Mouse (Mus musculus) liver, embryonic 11.5 days (tissue): ENCODE measurements at regions not wholly inside any gene's neighbourhood (a gene's known extent, or its start where the extent isn't known, plus 50 kb on each side); places are given as distances from the start of the nearest gene placed in this dataset.

ENCODE experiments used
- ATAC-seq: fragments of 200-750 bp; cut with Nextera tagmentation; replicated peaks from 2 replicates; pipeline ENCODE4 v1.8.0; 2017; ENCODE audit warnings: moderate number of reproducible peaks, mild to moderate bottlenecking, moderate TSS enrichment, moderate library complexity; ENCODE audit not compliant: low FRiP score
- DNase-seq: peaks from one replicate; pipeline ENCODE4 v3.0.0-alpha.2; 2017; ENCODE audit warnings: low spot score
- H3K27ac ChIP-seq: fragments of 300-500 bp; sonication (generic); 2 replicates; pipeline ENCODE4 v1.5.1; 2014; ENCODE audit warnings: mild to moderate bottlenecking, low read depth, low read length, control low read depth
- H3K27me3 ChIP-seq: fragments of 300-500 bp; sonication (generic); replicated peaks from 2 replicates; pipeline ENCODE4 v1.6.1; 2014; ENCODE audit warnings: low read length, mixed read lengths; ENCODE audit not compliant: control insufficient read depth, insufficient read depth
- H3K36me3 ChIP-seq: fragments of 300-500 bp; sonication (generic); 2 replicates; pipeline ENCODE4 v1.6.1; 2014; ENCODE audit warnings: mild to moderate bottlenecking, low read length, moderate library complexity, mixed read lengths; ENCODE audit not compliant: control insufficient read depth, insufficient read depth
- H3K4me1 ChIP-seq: fragments of 300-500 bp; sonication (generic); replicated peaks from 2 replicates; pipeline ENCODE4 v1.6.1; 2014; ENCODE audit warnings: low read length, mixed read lengths; ENCODE audit not compliant: control insufficient read depth, insufficient read depth
- H3K4me2 ChIP-seq: fragments of 300-500 bp; sonication (generic); 2 replicates; pipeline ENCODE4 v1.6.1; 2014; ENCODE audit warnings: mild to moderate bottlenecking, control low read depth, moderate library complexity
- H3K4me3 ChIP-seq: fragments of 300-500 bp; sonication (generic); 2 replicates; pipeline ENCODE4 v1.5.1; 2014; ENCODE audit warnings: low read depth, low read length, control low read depth
- H3K9ac ChIP-seq: fragments of 300-500 bp; sonication (generic); 2 replicates; pipeline ENCODE4 v1.6.1; 2014; ENCODE audit warnings: low read depth, low read length, control low read depth
- H3K9me3 ChIP-seq: fragments of 300-500 bp; sonication (generic); 2 replicates; pipeline ENCODE4 v1.6.1; 2016; ENCODE audit warnings: low read length, inconsistent platforms, mixed read lengths; ENCODE audit not compliant: control insufficient read depth
- WGBS: fragments of 180-500 bp; shearing (Covaris S2); extraction: QIAGEN DNeasy Blood & Tissue Kit; methylation state at CpG from one replicate; pipeline ENCODE4 v1.1.7; 2014; 5-methylcytosine and 5-hydroxymethylcytosine counted together

- Histone ChIP-seq H3K4me2 (no peak overlapping the region), H3K9me3 (no peaks in the 10 kb centered on the region), H3K27me3 (no peaks in the 10 kb centered on the region), H3K27ac (no peak overlapping the region), H3K4me1 (no peaks in the 10 kb centered on the region), H3K4me3 (no peak overlapping the region), H3K36me3 (no peaks in the 10 kb centered on the region), H3K9ac (no peak overlapping the region)
- 63% methylated on average over 2 of the region's 2 CpGs for WGBS
- DNase-seq (no peak), ATAC-seq (no peak)
These were observed 81.5 kb upstream of the Dcn start for GRCm38 (mm10) chr10:97397896-97398295.

- no peak for DNase-seq
- 78% methylated on average over 2 of the region's 2 CpGs for WGBS
These were observed 76.9 kb upstream of the Dcn start for GRCm38 (mm10) chr10:97402524-97402923.

GRCm38 (mm10) chr10:97404076-97404787 lies 75.2 kb upstream of the Dcn start:
- H3K9ac ChIP-seq: no peak overlapping the region
- H3K36me3 ChIP-seq: no peaks in the 10 kb centered on the region
- no peaks in the 10 kb centered on the region for H3K27me3 ChIP-seq
- 53% methylated on average over 2 of the region's 2 CpGs for WGBS
- DNase-seq (no peak), ATAC-seq (no peak)
- no peak overlapping the region for H3K27ac ChIP-seq
- no peaks in the 10 kb centered on the region for H3K9me3 ChIP-seq
- no peak overlapping the region for H3K4me2 ChIP-seq
- no peaks in the 10 kb centered on the region for H3K4me1 ChIP-seq
- no peak overlapping the region for H3K4me3 ChIP-seq

More at GRCm38 (mm10) chr10:97402524-97402923, 76.9 kb upstream of the Dcn start:
- no peaks in the 10 kb centered on the region for H3K9me3 ChIP-seq
- H3K36me3 ChIP-seq: no peaks in the 10 kb centered on the region
- no peak for ATAC-seq
- no peak overlapping the region for H3K27ac ChIP-seq
- no peaks in the 10 kb centered on the region for H3K27me3 ChIP-seq
- no peak overlapping the region for H3K4me3 ChIP-seq
- no peak overlapping the region for H3K4me2 ChIP-seq
- no peak overlapping the region for H3K9ac ChIP-seq
- H3K4me1 ChIP-seq: no peaks in the 10 kb centered on the region

GRCm38 (mm10) chr10:97409181-97409581 lies 70.2 kb upstream of the Dcn start:
- Histone ChIP-seq H3K27ac (no peak overlapping the region), H3K36me3 (no peaks in the 10 kb centered on the region), H3K9ac (no peak overlapping the region), H3K4me1 (no peaks in the 10 kb centered on the region), H3K4me3 (no peak overlapping the region), H3K9me3 (no peaks in the 10 kb centered on the region), H3K4me2 (no peak overlapping the region), H3K27me3 (no peaks in the 10 kb centered on the region)
- WGBS: 44% methylated on average over 1 of the region's 1 CpGs
- no peak for DNase-seq
- ATAC-seq: no peak

GRCm38 (mm10) chr10:97409909-97410308 lies 69.5 kb upstream of the Dcn start:
- Histone ChIP-seq H3K4me3 (no peak overlapping the region), H3K4me1 (no peaks in the 10 kb centered on the region), H3K27ac (no peak overlapping the region), H3K36me3 (no peaks in the 10 kb centered on the region), H3K27me3 (no peaks in the 10 kb centered on the region), H3K9ac (no peak overlapping the region), H3K9me3 (no peaks in the 10 kb centered on the region), H3K4me2 (no peak overlapping the region)
- 69% methylated on average over 1 of the region's 1 CpGs for WGBS
- DNase-seq (no peak), ATAC-seq (no peak)

- Histone ChIP-seq H3K4me1 (no peaks in the 10 kb centered on the region), H3K4me3 (no peak overlapping the region), H3K36me3 (no peaks in the 10 kb centered on the region), H3K9ac (no peak overlapping the region), H3K27me3 (no peaks in the 10 kb centered on the region), H3K9me3 (no peaks in the 10 kb centered on the region), H3K4me2 (no peak overlapping the region), H3K27ac (no peak overlapping the region)
- DNase-seq: no peak
- no peak for ATAC-seq
- 38% methylated on average over 1 of the region's 1 CpGs for WGBS
These were observed 56.8 kb upstream of the Dcn start for GRCm38 (mm10) chr10:97422579-97422978.

GRCm38 (mm10) chr10:97423039-97423700 lies 56.2 kb upstream of the Dcn start:
- no peaks in the 10 kb centered on the region for H3K9me3 ChIP-seq
- DNase-seq (no peak), ATAC-seq (no peak)
- WGBS: 58% methylated on average over 4 of the region's 4 CpGs
- no peak overlapping the region for H3K4me3 ChIP-seq
- H3K4me2 ChIP-seq: no peak overlapping the region
- H3K36me3 ChIP-seq: no peaks in the 10 kb centered on the region
- H3K27me3 ChIP-seq: no peaks in the 10 kb centered on the region
- H3K27ac ChIP-seq: no peak overlapping the region
- no peak overlapping the region for H3K9ac ChIP-seq
- H3K4me1 ChIP-seq: no peaks in the 10 kb centered on the region
